Mouse (Mus musculus) thymus, postnatal 36 days (tissue): ENCODE data around the gene Slc39a8.
A peak's percentile ranks its signal among the peaks of the same experiment; 100 is the strongest.

ENCODE experiments used
- DNase-seq, 2 experiments: peaks; one replicate each; pipeline ENCODE4 v3.0.0; 2022; ENCODE audit warnings: mixed read lengths in 2 of 2

Slc39a8 gene

GRCm38 (mm10) chr3:135919305-135919704 lies 94.2 kb downstream of the Slc39a8 start:
- no peak for DNase-seq

GRCm38 (mm10) chr3:135926729-135927128 lies 101.7 kb downstream of the Slc39a8 start:
- DNase-seq = no peak

- DNase-seq = peak; percentile 8 to 9
Observed at GRCm38 (mm10) chr3:135928184-135928583, 103.1 kb downstream of the Slc39a8 start.

GRCm38 (mm10) chr3:135937455-135937854 lies 112.4 kb downstream of the Slc39a8 start:
- no peak for DNase-seq
